Mouse (Mus musculus) forebrain, embryonic 13.5 days (tissue): Measurements from ENCODE around the gene Adssl1. TPM values are rescaled to one million over a fixed set of nuclear protein-coding genes. Genes with fewer than 3 reads are reported as not detected.

Source experiments
- ATAC-seq: fragments of 200-750 bp; cut with Nextera tagmentation; 2 replicates; pipeline ENCODE4 v1.8.0; 2017
- H3K27ac ChIP-seq: fragments of 300-500 bp; sonication (generic); 2 replicates; pipeline ENCODE4 v1.5.1; 2015; ENCODE audit warnings: inconsistent platforms, mild to moderate bottlenecking, moderate library complexity
- H3K27me3 ChIP-seq: fragments of 300-500 bp; sonication (generic); 2 replicates; pipeline ENCODE4 v1.6.1; 2015; ENCODE audit warnings: mild to moderate bottlenecking, inconsistent platforms
- H3K36me3 ChIP-seq: fragments of 300-500 bp; sonication (generic); 2 replicates; pipeline ENCODE4 v1.6.1; 2015; ENCODE audit warnings: mild to moderate bottlenecking, inconsistent platforms; ENCODE audit not compliant: poor library complexity, severe bottlenecking
- H3K4me1 ChIP-seq: fragments of 300-500 bp; sonication (generic); 2 replicates; pipeline ENCODE4 v1.6.1; 2015; ENCODE audit warnings: inconsistent platforms
- H3K4me2 ChIP-seq: fragments of 300-500 bp; sonication (generic); 2 replicates; pipeline ENCODE4 v1.6.1; 2015; ENCODE audit warnings: inconsistent platforms, mild to moderate bottlenecking, moderate library complexity
- H3K4me3 ChIP-seq: fragments of 300-500 bp; sonication (generic); 2 replicates; pipeline ENCODE4 v1.5.1; 2015; ENCODE audit warnings: mild to moderate bottlenecking, inconsistent platforms
- H3K9ac ChIP-seq: fragments of 300-500 bp; sonication (generic); 2 replicates; pipeline ENCODE4 v1.6.1; 2015; ENCODE audit warnings: mild to moderate bottlenecking, inconsistent platforms
- H3K9me3 ChIP-seq: fragments of 300-500 bp; sonication (generic); replicated peaks from 2 replicates; pipeline ENCODE4 v1.6.1; 2016; ENCODE audit warnings: inconsistent platforms
- WGBS: fragments of 180-500 bp; shearing (Covaris S2); methylation state at CpG from one replicate; pipeline ENCODE4 v1.1.7; 2015; 5-methylcytosine and 5-hydroxymethylcytosine counted together
- polyA plus RNA-seq: library from polyadenylated mRNA; unstranded; fragments of >200 nt; fragmentation: Nextera tagmentation; extraction: Ambion mirVana; gene quantifications from 2 replicates; pipeline ENCODE4 v1.2.1, GENCODE M21; 2015

The Adssl1 gene
- polyA plus RNA-seq, 1 experiment from 2014 or later = 1.4 TPM

DNA sequence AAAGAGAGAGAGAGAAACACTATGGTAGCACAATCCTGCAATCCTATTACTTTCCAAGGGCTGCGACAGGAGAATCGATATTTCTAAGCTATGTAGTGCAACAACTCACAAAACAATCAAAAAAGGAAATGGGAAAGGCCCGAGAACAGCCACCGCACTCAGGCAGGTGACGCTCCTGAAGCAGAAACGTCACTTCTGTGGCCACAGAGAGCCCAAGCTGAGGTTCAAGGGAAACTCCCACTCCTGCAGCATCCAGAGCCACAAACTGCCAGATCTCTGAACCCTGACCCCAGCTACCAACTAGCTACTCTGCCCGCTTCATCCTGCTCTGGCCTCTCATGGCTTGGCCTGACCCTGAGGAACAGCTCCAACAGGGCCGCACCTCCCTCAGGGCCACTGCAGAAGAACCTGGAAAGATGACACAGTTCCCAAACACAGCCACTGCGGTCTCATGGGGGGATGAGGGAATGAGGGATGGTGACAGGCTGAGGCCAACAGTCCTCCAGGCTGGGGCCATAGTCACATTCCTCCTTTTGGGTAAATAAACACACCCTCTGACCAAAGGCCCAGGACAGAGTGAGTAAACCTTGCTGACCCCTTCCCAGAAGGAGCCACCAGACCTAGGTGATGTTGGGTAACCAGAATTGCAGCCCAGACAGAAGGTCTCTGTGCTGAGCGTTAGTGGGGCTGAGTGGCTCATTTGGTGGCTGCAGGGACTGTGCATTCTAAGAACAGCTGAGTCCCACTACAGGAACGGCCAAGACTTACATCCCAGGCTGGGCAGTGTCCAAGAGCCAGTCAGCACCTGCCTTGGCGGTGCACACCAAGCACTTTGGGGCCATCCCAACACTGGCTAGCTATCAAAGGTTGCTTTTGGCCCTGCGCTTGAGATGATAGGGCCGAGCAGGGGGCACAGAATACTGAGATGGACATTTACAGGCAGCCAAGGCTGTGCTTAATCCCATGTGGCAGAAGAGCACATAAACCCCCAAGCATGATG, 32.4 kb upstream of the Adssl1 start:
- H3K9me3 ChIP-seq = no peaks in the 10 kb centered on the region
- H3K4me1 ChIP-seq = peaks cover 20% of the 10 kb centered on the region
- no peak overlapping the region for H3K9ac ChIP-seq
- 83% methylated on average over 14 of the region's 14 CpGs for WGBS
- no peak overlapping the region; the same call in 1 of the 2 replicates for H3K4me2 ChIP-seq
- peaks cover 38% of the 10 kb centered on the region for H3K27me3 ChIP-seq
- H3K4me3 ChIP-seq = no peak overlapping the region
- no peak for ATAC-seq
- H3K36me3 ChIP-seq = no peaks in the 10 kb centered on the region
- H3K27ac ChIP-seq = no peak overlapping the region

DNA sequence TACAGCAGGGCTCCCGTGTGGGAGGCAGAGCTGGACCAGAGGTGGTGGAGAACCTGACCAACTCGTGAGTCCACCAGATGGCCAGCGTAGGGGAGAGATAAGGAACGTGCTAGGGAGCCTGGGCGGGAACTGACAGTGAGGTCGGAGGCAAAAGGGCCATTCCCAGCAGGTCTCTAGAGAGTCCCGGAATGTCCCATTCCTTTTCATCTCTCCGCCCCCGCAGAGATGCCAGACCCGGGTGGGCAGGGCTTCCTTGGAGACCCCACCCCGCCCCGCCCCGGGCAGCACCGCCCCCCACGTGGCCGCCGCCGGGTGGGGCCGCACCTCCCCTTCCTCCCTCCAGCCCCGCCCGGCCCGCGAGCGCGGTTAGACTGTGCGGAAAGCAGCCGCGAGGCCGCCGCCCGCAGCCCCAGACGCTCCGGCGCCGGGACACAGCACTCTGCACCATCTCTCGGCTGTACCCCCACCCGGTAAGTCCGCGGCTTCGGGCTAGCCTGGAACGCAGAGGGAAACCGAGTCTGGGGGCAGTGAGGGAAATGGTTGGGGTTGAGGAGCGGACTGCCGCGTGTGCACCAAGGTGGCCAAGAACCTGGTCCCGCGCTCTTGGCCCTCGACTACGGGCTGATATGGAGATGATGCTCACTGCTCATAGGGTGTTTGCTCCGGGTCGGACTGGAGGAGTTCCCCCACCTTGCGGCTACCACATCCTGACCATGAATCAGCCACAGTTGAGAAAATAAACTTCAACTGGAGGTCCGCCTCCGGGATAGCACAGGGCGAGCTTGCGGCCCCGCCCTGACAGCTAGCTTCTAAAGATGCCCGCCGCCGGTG, 31.2 kb upstream of the Adssl1 start, which contains the start of gene Inf2:
Inf2 (plus strand) TSS at position 359 of the 831 bp plus-strand sequence.
- under 1% methylated on average over 44 of the region's 60 CpGs for WGBS
- H3K27ac ChIP-seq = no peak within 1 kb of the TSS
- peak within 1 kb of the TSS; percentile 68 for H3K9ac ChIP-seq
- peak; percentile 87 for ATAC-seq
- peak within 1 kb of the TSS; percentile 89 for H3K4me2 ChIP-seq
- H3K4me1 ChIP-seq = peaks cover 26% of the 10 kb centered on the region
- H3K4me3 ChIP-seq = peak within 1 kb of the TSS; percentile 48
- no peaks in the 10 kb centered on the region for H3K9me3 ChIP-seq
- no peaks in the 10 kb centered on the region for H3K36me3 ChIP-seq
- H3K27me3 ChIP-seq = peaks cover 38% of the 10 kb centered on the region

DNA sequence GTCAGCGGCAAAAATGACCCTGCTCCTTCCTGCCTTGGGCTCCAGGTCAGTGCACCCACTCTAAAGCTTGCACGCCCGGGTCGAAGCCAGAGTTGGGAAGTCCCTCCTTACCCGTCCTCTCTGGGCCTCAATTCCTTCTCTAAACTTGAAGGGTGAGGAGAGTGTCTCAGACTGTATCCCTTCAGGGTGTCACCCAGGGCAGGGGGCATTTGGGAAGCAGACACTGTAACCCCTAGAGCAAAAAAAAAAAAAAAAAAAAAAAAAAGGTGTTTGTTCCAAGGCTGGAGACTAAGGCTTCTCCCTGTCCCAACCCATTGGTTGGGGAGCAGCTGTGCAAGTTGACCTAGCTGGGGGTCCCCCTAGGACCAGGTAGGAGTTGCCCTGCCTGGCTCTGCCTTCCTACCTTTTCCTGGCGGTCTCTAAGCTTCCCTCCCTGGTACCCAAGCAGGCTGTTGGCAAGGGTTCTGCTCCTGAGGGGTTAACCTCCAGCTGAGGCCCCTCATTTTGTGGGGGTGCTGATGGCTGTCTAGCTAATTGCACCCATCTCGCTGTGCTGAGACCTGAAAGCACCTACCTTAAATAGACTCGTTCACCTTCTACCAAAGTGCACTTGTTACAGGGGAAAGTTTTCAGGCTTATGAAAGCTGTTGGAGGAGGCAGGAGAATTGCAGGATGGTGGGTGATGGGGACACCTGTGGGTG, 30.2 kb upstream of the Adssl1 start:
- 70% methylated on average over 8 of the region's 8 CpGs for WGBS

DNA sequence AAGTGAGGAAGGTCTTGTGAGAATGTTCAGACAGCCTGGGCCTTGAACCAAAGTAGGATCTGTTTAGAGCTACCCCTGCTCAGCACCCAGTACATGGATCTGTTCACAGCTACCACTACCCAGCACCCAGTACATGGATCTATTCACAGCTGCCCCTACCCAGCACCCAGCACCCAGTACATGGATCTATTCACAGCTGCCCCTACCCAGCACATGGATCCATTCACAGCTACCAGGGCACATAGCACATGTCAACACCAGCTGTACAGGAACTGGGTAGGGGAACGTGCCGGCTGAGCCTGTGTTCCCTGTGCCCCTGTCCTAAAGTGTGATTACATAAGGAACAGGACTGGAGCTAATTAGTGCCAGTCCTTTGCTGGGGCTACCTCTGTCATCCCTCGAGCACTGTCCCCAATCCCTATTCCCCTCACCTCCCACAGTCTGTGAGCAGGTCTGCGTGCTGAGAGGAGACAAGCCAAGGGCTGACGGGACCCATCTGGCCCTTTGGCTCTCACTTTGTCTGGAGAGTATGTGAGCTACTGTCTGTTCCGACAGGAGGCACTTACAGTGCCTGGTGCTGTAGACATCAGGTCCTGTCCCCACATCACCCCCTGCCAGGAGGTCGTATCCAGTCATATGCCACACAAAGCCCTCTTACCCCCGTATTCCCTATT, 29.1 kb upstream of the Adssl1 start:
- ATAC-seq = peak; percentile 65
- H3K9ac ChIP-seq = no peak overlapping the region
- peak overlapping the region; percentile 89; the same call in 1 of the 2 replicates for H3K4me2 ChIP-seq
- peaks cover 45% of the 10 kb centered on the region for H3K4me1 ChIP-seq
- no peak overlapping the region for H3K4me3 ChIP-seq
- H3K27me3 ChIP-seq = peaks cover 38% of the 10 kb centered on the region
- no peaks in the 10 kb centered on the region for H3K9me3 ChIP-seq
- H3K36me3 ChIP-seq = no peaks in the 10 kb centered on the region
- 75% methylated on average over 8 of the region's 8 CpGs for WGBS
- H3K27ac ChIP-seq = peak overlapping the region; percentile 59

More for the DNA sequence above, 30.2 kb upstream of the Adssl1 start:
- H3K27ac ChIP-seq = no peak overlapping the region
- no peak overlapping the region for H3K9ac ChIP-seq
- H3K27me3 ChIP-seq = peaks cover 38% of the 10 kb centered on the region
- peak overlapping the region; percentile 89 for H3K4me2 ChIP-seq
- H3K4me3 ChIP-seq = peak overlapping the region; percentile 48
- no peaks in the 10 kb centered on the region for H3K36me3 ChIP-seq
- peaks cover 34% of the 10 kb centered on the region for H3K4me1 ChIP-seq
- no peaks in the 10 kb centered on the region for H3K9me3 ChIP-seq
- no peak for ATAC-seq

DNA sequence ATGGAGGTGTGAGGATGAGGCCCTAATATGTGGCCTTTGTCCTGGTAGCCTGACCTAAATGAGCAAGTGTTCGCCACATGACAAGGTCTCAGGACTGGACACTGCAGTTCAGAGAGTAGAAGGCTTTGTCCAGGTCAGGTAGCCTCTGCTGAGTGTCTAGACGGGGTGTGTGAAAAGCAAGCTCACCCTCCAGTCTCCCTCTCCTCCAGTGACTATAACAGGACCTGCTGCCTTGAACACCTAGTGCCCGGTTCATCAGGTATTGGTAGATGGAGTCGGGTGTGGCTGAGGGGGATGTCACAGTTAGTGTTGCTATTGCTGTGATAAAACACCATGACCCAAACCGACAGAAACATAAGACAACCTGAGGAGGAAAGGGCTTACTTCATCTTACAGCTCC, 28.6 kb upstream of the Adssl1 start:
- Histone ChIP-seq H3K4me3 (no peak overlapping the region), H3K36me3 (no peaks in the 10 kb centered on the region), H3K4me2 (no peak overlapping the region), H3K9me3 (no peaks in the 10 kb centered on the region), H3K27me3 (peaks cover 37% of the 10 kb centered on the region), H3K4me1 (peaks cover 46% of the 10 kb centered on the region), H3K27ac (no peak overlapping the region), H3K9ac (no peak overlapping the region)
- 85% methylated on average over 5 of the region's 5 CpGs for WGBS
- no peak for ATAC-seq

DNA sequence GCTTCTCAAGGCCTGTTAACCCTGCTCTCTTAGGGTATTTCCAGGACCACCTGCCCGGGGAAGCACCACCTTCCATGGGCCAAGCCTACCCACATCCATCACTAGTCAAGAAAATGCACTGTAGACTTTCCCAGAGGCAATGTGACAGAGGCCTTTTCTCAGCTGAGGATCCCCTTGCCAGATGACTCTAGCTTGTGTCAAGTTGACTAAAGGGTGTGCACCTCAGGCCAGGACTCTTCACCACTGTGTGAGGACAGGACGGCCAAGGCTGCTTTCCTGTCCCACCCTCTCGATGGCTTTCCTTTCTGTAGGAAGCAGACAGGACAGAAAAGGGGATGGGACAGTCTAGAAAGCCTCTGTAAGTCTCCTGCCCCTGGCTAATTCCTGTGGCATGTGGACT, 28.1 kb upstream of the Adssl1 start:
- H3K9me3 ChIP-seq = no peaks in the 10 kb centered on the region
- H3K9ac ChIP-seq = no peak overlapping the region
- H3K27me3 ChIP-seq = peaks cover 36% of the 10 kb centered on the region
- 83% methylated on average over 3 of the region's 3 CpGs for WGBS
- no peak overlapping the region for H3K4me3 ChIP-seq
- no peak overlapping the region for H3K4me2 ChIP-seq
- peaks cover 46% of the 10 kb centered on the region for H3K4me1 ChIP-seq
- H3K36me3 ChIP-seq = no peaks in the 10 kb centered on the region
- ATAC-seq = no peak
- H3K27ac ChIP-seq = no peak overlapping the region

DNA sequence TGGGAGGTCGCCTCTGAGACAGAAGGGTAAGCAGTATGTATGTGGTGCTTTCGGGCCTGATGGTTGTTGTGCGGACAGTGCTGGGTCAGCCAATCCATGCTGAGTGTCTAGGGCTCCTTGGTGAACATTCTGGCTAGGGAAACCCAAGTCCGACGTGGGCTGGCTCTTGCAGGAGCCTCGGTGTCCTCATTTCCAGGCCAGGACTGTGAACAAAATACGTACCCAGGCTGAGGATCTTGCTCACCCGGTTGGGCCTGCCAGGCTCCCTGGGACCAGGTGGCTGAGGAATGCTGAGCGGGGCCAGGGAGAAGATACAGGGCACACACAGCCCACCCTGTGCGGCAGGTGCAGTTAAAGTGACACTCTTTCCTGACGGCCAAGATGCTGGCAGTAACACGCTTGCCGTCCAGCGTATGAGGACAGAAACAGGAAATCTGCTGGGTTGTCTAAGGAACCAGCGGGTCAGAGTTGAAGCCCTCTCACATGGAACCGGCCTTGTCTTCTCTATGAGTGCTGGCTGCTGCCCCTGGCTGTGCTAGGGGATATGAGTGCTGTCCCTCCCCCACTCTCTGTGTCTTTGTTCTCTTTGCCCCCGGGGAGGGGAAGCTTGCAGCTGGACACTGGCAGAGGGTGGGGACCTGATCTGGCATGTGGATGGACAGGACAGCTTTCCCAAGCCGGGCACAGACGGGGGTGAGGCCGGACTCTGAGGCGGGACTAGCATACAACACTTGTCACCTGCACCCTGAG, 26.7 kb upstream of the Adssl1 start:
- Histone ChIP-seq H3K9me3 (no peaks in the 10 kb centered on the region), H3K36me3 (no peaks in the 10 kb centered on the region), H3K4me2 (no peak overlapping the region), H3K27ac (no peak overlapping the region), H3K4me1 (peaks cover 43% of the 10 kb centered on the region), H3K27me3 (peaks cover 22% of the 10 kb centered on the region), H3K4me3 (no peak overlapping the region), H3K9ac (no peak overlapping the region)
- no peak for ATAC-seq
- WGBS = 71% methylated on average over 21 of the region's 21 CpGs

DNA sequence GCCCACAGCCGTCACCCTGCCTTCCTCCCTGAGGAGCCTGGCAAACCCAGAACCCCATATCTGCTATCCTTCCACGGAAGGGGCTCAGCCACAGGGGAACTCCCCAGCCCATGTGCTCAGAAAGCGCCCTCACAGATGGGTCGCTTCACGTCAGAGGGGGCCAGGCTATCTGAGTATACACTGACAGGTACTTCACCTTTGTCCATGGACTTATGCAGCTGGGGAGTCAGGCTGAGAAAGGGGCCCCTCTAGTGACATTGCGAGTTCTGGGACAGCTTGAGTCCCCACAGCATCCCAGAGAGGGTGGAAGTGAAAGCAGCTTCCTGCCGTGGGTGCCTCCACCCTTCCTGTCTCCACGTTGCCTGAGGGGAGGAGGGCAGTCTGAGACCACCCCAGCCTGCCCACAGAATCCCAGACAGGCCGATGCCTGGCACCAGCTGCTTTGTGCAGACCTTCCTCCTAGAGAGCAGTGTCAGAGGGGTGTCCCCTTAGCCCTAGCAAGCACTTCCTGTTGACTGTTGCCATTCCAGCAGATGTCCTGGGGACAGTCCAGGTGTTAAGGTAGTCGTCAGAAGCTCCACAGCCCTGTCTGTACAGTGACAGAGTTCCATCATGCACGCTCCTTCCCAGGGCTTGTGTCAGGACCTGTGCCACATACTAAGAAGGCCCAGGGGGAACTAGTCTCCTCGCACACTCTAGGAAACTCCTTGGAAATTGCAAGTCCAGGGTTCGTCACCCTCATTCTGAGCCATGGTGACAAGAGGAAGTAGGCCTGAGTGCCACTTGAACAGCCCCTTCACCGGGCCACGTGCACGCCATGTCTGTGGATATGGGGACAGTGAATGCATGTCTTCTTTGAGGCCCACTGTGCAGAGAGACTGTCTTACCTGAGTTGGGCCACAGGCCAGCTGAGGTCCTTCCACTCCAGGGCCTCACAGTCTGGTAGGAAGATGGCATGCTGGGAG, 25.6 kb upstream of the Adssl1 start:
- Histone ChIP-seq H3K4me2 (no peak overlapping the region), H3K9me3 (no peaks in the 10 kb centered on the region), H3K4me1 (peaks cover 32% of the 10 kb centered on the region), H3K36me3 (no peaks in the 10 kb centered on the region), H3K27me3 (peaks cover 13% of the 10 kb centered on the region), H3K9ac (no peak overlapping the region; the same call in 1 of the 2 replicates), H3K4me3 (no peak overlapping the region), H3K27ac (peak overlapping the region; percentile 44; the same call in 1 of the 2 replicates)
- no peak for ATAC-seq
- 72% methylated on average over 16 of the region's 16 CpGs for WGBS

DNA sequence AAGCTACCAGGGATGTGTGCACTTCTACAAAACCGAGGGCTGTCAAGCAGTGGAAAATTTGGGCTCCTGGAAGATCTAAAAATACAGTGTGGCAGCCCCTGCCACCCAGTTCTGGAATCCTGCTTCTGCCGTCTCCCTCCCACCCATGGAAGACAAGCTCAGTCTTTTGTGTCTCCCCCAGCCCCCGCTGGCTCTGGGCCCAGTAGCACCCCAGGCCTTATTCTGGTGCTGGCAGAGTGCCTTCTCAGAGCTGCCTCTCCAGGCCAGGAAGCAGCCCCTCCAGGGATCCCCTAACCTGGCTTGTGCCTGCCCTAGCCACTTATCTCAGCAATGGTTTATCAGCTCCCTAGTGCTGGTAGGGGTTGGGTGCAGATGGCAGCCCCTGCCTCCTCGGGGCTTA, 24.9 kb upstream of the Adssl1 start:
- Histone ChIP-seq H3K27ac (peak overlapping the region; percentile 44; the same call in 1 of the 2 replicates), H3K36me3 (no peaks in the 10 kb centered on the region), H3K9ac (no peak overlapping the region; the same call in 1 of the 2 replicates), H3K4me3 (no peak overlapping the region), H3K4me2 (no peak overlapping the region), H3K4me1 (peaks cover 26% of the 10 kb centered on the region), H3K9me3 (no peaks in the 10 kb centered on the region), H3K27me3 (peaks cover 5% of the 10 kb centered on the region)
- no peak; the same call in 1 of the 2 replicates for ATAC-seq
- 34% methylated on average over 4 of the region's 4 CpGs for WGBS

DNA sequence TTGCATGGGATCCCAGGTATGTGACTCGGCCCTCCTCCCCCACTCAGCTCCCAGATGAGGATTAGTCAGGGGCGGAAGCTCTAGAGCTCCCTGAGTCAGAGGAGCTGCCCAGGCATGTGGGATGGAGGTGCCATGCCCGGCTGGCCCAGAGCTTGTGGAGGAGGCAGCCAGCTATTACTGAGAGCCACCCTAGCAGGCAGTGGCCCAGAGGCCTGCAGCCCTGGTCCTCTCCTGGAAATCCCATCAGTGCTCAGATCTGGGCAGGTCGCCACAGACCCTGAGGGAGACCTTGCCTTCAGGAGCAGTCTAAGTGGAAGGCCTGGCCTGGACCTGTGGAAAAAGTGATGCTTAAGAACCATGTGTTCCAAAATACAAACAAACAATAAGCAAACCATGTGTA, 24.2 kb upstream of the Adssl1 start:
- Histone ChIP-seq H3K4me2 (no peak overlapping the region), H3K4me3 (no peak overlapping the region), H3K9me3 (no peaks in the 10 kb centered on the region), H3K36me3 (no peaks in the 10 kb centered on the region), H3K27me3 (0 out of 2 replicates have a peak, but pooled peaks cover 1% of the 10 kb centered on the region), H3K4me1 (peaks cover 26% of the 10 kb centered on the region), H3K9ac (no peak overlapping the region), H3K27ac (peak overlapping the region; percentile 16; the same call in 1 of the 2 replicates)
- no peak for ATAC-seq
- 79% methylated on average over 4 of the region's 4 CpGs for WGBS
